Mouse (Mus musculus) stomach, postnatal 0 days (tissue): ENCODE data around the gene Ttc17.
"Not testable (repeated sequence)": the region's sequence is repeated elsewhere in the genome, so short reads cannot be mapped to it uniquely, and the experiment has no call there.

Source experiments
- CTCF ChIP-seq: IDR thresholded peaks from 2 replicates; pipeline ENCODE4 v1.5.1; 2016; ENCODE audit warnings: antibody characterized with exemption, low read depth, mild to moderate bottlenecking, moderate library complexity
- EP300 ChIP-seq: optimal IDR thresholded peaks from 2 replicates; pipeline ENCODE3; 2016; ENCODE audit warnings: antibody characterized with exemption

DNA sequence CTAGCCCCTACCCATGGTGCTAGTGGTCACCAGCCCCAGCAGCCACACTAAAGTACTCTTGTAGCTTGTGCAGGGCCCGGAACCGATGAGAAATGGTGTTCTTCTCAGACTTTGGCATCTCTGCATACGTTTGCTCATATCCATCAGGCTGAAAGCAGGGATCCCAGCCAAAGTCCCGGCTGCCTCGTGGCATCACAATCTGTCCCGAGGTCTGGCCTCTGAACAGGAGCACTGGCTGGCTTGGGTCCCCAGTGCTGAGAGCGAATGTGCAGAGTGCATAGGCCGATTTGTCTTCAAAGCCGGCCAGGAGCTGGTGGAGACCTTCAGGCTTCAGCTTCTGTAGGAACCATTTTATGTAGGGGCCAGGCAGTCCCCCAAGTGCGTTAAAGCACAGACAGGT is 22.0 kb downstream of the Ttc17 start:
- not testable (repeated sequence) for TF ChIP-seq CTCF, EP300
